Mouse (Mus musculus): Measurements from ENCODE around the gene Armc6.

The Armc6 gene

DNA sequence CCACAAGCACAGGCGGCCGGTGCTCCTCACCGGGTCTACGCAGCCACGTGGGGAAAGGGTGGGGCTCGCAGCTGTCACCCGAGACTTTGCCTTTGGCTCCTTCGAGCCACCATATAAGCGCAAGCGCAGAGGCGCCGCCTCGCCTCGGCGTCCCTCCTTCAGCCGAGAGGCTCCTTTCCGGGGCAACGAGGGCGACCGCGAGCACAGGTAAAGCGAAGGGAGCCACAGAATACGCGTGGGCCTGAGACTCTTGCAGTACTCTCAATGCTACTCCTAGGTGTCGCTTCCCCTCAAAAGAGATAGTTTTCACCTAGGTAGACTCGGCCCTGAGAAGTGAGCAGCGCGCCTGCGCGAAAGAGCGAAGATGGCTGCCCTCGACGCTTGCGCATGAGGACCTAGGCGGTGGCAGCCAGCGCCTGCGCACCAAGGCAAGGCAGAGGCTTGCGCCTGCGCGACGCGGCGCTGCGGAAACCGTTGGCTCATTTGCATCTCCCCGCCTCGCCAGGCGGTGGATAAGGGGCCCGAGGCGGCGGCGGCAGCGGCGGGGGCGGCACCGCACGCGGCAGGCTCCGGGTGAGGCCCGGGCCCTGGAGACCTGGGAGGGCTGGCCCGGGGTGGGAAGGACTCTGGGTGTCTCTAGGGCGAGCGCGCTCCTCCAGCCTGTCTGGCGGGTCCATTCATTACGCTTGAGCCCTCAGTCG, at the start of gene Armc6, which contains the start of gene Sugp2:
Armc6 (minus strand) TSS at position 387 of the 701 bp plus-strand sequence.
Sugp2 (plus strand) TSS at position 147 of the 701 bp plus-strand sequence.
- DNase-seq: peak; percentile 97

DNA sequence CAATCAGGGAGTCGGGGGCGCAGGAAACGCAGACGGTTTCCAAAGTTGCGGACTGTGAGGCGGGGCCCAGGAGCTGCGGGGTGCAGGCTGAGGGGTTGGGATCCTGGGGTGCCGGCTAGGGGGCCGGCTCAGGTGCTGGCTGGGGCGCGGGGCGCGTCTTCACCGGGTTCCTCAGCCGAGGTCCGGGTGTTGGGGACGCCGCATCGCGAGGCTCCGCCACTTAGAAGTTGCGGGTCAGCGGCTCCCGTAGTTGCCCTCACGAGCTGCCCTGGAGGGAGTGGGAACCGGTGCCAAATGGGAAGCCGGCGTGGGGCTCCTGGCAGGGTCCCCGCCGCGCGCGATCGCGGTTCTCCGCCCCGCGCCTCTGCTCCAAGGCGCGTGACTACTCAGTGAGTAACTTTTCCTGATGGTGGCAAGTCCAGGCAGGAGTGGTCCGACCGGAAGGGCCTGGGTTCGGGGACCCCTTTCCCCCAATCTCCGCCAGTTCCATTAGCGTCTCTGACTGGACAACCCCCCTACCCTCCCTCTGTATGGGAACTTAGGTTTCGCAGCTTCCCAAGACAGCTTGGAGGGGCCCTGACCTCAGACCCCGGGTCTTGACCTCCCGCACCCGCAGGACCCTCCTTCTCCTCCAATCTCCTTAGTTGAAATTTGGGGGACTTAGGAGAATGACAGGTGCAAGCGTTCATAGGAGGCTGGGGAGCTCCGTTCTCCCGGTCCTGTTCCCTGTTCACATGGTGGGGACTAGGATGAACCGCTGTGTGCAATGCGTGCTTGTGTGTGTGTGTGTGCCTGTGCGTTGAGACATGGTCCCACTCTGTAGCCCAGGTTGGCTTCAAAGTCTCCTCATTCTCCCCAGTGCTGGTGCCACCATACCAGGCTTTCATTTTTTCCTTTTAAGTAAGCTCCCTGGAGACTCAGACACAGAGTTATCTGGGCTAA, 49.1 kb upstream of the Armc6 start:
- no peak for DNase-seq

- DNase-seq: peak; percentile 66
Observed at GRCm38 (mm10) chr8:70282603-70283135, 48.4 kb upstream of the Armc6 start, which contains the start of gene Homer3. Homer3 (plus strand) TSS chr8:70282827.

- DNase-seq: no peak
Observed at GRCm38 (mm10) chr8:70281001-70281400, 46.7 kb upstream of the Armc6 start.

- DNase-seq: peak; percentile 44
Observed at GRCm38 (mm10) chr8:70279266-70279665, 45.0 kb upstream of the Armc6 start.

GRCm38 (mm10) chr8:70278175-70278574, 43.9 kb upstream of the Armc6 start:
- DNase-seq: no peak

DNA sequence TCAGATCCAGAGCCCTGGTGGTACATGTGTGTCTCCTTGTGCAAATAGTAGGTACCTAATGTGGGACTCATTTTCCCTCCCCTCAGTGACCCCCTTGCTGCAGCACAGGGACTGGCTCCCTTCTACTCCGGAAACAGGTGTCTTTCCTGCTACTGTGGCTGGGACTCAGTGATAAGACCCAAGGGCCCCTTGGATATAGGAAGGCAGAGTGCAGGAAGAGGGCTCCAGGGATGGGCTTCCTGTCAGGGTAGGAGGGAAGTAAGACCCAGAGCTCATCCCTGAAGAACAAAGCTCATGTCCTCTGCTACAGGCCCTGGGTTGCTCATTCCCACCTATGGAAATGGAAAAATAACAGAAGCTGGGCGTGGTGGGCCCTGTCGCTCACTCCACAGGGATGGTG, 42.2 kb upstream of the Armc6 start:
- no peak for DNase-seq

DNA sequence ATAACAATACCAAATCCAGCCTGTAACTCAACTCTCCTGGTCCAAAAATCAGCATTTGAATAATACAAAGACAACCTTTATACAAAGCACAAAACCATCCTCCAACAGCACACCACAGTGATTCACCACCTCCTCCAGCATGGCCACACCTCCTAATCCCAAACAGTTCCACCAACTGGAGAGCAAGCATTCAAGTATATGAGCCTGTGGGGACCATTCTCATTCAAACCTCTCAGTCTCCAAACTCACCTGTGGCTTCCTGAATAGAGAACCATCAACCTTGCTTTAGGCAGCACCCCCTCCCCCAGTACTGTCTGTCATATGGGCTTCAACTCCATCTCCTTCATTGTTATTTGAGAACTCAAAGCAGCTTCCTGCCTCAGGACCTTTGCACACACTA, 40.1 kb upstream of the Armc6 start:
- no peak for DNase-seq

- DNase-seq: no peak
Observed at GRCm38 (mm10) chr8:70272949-70273348, 38.7 kb upstream of the Armc6 start.

- no peak for DNase-seq
Observed at GRCm38 (mm10) chr8:70268799-70269565, 34.7 kb upstream of the Armc6 start.

DNA sequence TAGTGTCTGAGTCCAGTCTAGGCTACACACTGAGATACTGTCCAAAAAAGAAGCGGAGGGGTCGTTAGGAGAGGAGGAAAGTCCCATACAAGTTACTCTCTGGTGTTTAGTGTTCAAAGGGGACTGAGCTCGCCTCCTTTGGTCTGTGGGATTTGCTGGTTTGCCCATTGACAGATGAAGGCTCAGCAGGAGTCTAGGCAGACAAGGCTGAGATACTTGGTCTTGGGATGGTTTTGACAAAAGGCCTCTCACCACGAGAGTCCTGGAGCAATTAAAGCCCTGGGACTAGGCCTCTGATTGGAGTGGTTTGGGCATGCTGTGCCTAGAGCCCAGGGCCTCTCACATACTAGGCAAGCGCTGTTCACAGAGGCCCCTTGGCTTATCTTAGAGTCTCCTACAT, 34.0 kb upstream of the Armc6 start:
- peak; percentile 30 for DNase-seq

GRCm38 (mm10) chr8:70267674-70268073, 33.4 kb upstream of the Armc6 start:
- no peak for DNase-seq

DNA sequence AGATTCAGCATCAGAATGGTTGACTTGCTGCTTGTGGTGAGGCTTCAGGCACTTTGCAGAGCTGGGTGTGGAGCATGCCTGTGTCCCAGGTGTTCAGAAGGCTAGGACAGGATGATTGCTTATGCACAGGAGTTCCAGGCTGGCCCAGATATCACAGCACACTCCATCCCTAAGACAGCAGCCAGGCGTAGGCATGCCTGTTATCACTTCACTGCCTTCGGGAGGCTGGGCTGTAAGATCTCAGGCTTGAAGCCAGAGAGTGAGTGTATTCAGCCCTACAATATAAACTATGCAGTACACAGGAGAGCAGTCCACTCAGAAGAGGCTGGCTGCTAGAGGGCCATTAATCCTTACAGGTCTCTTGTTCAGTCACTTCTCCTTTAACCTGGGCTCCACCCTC, 24.8 kb upstream of the Armc6 start:
- DNase-seq: no peak

GRCm38 (mm10) chr8:70258600-70258999, 24.3 kb upstream of the Armc6 start:
- DNase-seq: no peak

GRCm38 (mm10) chr8:70257456-70257855, 23.2 kb upstream of the Armc6 start:
- peak; percentile 75 for DNase-seq

DNA sequence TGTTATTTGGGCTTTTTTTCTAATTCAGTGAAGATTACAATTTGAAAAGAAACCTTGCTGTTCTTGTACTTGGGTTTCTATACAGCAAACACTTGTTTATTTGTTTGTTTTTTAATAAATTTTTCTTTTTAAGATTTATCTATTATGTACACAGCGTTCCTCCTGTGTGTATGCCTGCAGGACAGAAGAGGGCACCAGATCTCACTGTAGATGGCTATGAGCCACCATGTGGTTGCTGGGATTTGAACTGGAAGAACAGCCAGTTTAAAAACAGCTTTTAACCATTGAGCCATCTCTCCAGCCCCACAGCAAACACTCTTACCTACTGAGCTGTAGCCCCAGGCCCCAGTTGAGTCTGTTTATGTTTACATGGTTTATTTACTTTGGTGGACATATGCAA, 20.4 kb upstream of the Armc6 start:
- DNase-seq: no peak

DNA sequence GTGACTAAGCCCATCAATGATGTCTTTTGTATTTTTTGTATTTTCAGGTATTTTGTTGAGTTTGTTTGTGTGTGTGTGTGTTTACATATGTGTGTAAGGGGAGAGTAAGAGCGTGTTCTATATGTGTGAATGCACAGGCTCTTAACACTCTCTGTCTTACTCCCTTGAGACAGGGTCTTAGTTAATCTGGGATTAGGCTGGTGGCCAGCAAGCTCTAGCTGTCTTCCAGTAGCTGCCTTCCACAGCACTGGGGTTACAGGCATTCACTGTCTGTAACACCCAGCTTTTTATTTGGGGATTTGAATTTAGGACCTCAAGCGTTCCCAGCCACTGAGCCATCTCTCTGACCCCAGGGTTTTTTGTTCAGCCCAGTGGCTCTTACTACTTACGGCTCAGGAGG, 13.6 kb upstream of the Armc6 start:
- DNase-seq: no peak

GRCm38 (mm10) chr8:70246622-70247021, 12.4 kb upstream of the Armc6 start:
- DNase-seq: no peak

GRCm38 (mm10) chr8:70240642-70241041, 6.4 kb upstream of the Armc6 start:
- no peak for DNase-seq

- DNase-seq: no peak
Observed at GRCm38 (mm10) chr8:70237842-70238241, 3.6 kb upstream of the Armc6 start.

GRCm38 (mm10) chr8:70234781-70235128, 489 bp upstream of the Armc6 start:
- no peak for DNase-seq

DNA sequence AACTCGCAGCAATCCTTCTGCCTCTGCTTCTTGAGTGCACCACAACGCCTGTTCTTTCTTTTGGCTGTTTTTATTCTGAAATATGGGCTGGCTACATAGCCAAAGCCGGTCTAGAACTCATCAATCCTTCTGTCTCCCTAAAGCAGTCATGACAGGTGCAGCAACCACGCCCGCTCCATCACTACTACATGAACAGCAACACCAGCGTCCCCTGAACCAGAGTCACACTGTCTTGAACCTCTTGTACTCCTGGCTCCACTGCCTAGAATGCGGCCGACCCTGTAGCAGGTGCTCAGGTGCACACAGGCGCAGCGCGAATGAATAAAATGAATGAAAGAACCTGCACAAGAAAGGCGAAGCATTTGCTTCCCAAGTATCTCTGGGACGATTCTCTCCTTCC, 660 bp downstream of the Armc6 start:
- no peak for DNase-seq

GRCm38 (mm10) chr8:70230837-70231236, 3.4 kb downstream of the Armc6 start:
- no peak for DNase-seq
